Mouse (Mus musculus) gastrocnemius, adult 8-10 months (tissue): Measurements from ENCODE around the gene Pdzd7. TPM values are rescaled to one million over a fixed set of nuclear protein-coding genes. Genes with fewer than 3 reads are reported as not detected.

Experiments
- DNase-seq, 2 experiments: peaks; one replicate each; pipeline ENCODE4 v3.0.0; 2022; ENCODE audit warnings: low spot score in 2 of 2
- total RNA-seq, 4 experiments: library from RNA; stranded (reverse); gene quantifications; 2 replicates each; pipeline ENCODE4 v1.2.4; 2022

Pdzd7 gene
- total RNA-seq, 4 experiments from 2014 or later = 2.9 to 5.4 (median 4.1) TPM

GRCm38 (mm10) chr19:45030746-45031693, 14.5 kb downstream of the Pdzd7 start:
- peak; percentile 66 to 73 for DNase-seq

DNA sequence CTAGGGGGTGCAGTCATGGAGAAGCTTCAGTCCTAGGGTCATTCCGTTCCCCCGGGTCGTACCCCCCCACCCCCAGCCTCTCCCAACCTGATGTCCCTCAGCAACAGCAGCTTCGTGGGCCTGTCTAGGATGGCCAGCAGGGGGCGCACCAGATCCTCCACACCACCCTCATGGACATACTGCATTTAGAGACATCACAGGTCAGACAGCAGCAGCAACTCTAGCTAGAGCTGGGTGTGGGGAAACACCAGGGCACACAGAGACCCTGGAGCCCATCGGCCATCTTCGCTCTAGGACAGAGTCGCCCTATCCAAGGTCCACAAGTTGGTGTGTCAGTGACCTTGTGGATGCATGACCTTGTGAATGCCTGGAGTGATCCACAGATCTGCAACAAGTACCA, 15.4 kb downstream of the Pdzd7 start:
- DNase-seq = peak; percentile 51 to 62

DNA sequence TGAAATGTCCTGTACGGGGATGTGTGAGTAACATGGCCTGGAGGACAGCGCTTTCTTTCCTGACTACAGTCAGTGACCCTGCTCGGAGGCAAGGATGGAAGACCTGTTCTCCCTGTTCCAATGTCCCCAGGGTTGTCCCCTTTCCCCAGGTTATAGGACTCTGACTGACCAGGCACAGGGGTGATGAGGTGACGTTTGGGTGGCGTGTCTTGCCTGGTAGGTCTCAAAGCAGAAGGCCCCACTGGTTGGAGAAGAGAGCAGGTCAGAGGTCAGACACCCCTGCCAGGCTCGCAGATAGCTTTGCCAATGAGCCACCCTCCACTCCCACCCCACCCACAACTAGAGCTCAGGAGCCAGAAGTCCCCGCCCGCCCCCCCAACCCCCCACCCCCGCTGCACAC, 15.9 kb downstream of the Pdzd7 start:
- no peak for DNase-seq

- no peak for DNase-seq
Measured at GRCm38 (mm10) chr19:45028746-45029145, 16.8 kb downstream of the Pdzd7 start.

- no peak for DNase-seq
Measured at GRCm38 (mm10) chr19:45027848-45028247, 17.7 kb downstream of the Pdzd7 start.

- DNase-seq = peak in 1 of 2 experiments; percentile 56
Measured at GRCm38 (mm10) chr19:45026958-45027670, 18.4 kb downstream of the Pdzd7 start.

DNA sequence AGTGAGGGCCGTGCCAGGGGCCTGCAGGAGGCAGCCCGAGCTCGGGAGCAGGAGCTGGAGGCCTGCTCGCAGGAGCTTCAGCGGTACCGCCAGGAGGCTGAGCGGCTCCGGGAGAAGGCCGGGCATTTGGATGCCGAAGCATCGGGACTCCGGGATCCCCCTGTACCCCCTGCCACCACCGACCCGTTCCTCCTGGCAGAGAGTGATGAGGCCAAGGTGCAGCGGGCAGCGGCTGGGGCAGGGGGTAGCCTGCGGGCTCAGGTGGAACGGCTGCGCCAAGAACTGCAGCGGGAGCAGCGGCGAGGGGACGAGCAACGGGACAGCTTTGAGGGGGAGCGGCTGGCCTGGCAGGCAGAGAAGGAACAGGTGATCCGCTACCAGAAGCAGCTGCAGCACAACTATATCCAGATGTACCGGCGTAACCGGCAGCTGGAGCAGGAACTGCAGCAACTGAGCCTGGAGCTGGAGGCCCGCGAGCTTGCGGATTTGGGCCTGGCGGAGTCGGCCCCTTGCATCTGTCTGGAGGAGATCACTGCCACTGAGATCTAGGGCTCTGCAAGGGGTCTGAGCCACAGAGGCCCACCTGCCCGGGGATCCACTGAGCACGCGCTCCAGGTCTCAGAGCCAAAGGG, 19.5 kb downstream of the Pdzd7 start:
- no peak for DNase-seq

- no peak for DNase-seq
Measured at GRCm38 (mm10) chr19:45024775-45025174, 20.7 kb downstream of the Pdzd7 start.

GRCm38 (mm10) chr19:45023993-45024392, 21.5 kb downstream of the Pdzd7 start:
- DNase-seq = no peak

GRCm38 (mm10) chr19:45021362-45021761, 24.2 kb downstream of the Pdzd7 start:
- no peak for DNase-seq

DNA sequence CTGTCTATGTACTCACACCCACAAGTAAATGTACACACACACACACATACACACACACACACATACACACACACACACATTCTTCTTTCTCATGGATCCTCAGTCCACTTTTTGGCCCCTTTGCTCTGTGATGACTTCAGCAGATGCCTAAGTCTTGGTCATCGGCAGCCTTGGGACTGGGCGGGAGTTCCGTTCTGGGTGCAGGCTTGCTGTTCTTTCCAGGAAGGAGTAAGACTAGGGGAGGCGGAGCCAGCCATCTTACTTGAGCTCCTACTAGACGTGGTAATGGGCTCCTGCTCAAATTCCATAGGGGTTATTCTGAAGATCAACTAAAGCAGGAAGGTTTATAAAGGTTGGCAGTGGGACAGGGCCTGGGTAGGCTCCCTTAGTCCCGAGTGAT, 25.2 kb downstream of the Pdzd7 start:
- peak; percentile 67 to 70 for DNase-seq

DNA sequence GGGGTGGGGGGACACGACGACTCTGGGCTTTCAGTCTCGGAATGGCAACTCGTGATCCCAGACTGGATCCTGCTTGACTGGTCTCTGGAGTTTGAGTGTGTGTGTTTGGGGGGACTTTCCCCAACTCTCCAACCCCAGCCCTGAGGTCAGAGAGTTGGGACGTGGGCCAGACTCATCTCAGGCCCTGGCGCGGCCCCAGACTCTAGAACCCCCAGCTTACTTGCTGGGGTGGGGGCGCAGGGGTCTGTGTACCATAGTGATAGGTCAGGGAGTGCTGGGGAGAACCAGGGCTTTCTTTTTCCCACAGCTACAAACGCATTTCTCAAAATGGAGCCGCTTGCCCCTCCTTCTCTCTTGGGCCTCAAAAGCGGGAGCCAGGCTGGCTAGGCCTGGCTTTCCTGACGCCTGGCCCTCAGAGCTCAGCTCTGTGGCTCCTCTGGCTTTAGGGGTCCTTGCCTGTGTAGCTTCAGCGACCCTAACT, 27.1 kb downstream of the Pdzd7 start:
- no peak for DNase-seq

- peak; percentile 86 for DNase-seq
Measured at GRCm38 (mm10) chr19:45017909-45018308, 27.6 kb downstream of the Pdzd7 start.

- DNase-seq = peak; percentile 80 to 84
Measured at GRCm38 (mm10) chr19:45017216-45017771, 28.2 kb downstream of the Pdzd7 start.

DNA sequence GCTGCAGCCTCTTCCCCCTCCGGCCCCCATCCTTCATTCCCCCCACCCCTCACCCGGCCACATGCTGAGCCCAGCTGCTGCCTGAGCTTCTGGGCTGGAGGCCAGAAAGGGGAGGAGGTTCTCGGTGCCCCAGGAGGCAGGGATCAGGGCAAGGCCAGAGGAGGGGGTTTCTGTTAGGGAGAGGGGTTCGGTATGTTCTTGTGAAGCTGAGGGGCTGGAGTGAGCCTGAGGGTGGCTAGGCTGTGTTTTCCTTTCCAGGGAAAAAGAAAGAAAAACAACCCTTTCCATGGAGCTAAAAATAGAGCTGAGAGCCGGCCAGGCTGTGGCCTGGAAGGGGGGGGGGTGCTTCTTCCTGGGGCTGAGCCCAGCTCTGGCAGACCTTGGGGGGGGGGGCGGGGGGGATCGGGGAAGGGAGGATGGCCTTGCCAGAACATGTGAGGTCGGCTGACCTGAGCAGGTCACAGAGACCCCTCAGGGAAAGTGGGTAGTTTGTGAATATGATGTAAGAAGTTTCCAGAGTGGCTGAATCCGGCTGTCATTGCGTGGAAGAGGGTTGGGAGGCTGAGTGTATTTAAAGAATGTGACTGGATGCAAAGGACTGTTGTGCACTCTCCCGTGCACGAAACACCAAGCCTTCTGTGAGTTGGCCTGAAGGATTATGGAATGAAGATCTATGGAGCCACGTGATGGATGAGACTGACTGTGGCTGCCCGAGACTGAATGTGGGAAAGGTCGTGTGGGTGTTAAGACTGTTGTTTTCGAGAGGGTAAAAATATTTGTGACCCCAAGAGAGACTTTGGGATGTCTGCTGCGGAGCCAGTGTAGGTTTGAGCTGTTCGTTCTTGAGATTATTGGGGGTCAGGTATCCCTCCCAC, 28.9 kb downstream of the Pdzd7 start:
- DNase-seq = peak; percentile 75 to 84

- peak; percentile 59 to 67 for DNase-seq
Measured at GRCm38 (mm10) chr19:45015518-45016281, 29.8 kb downstream of the Pdzd7 start.

DNA sequence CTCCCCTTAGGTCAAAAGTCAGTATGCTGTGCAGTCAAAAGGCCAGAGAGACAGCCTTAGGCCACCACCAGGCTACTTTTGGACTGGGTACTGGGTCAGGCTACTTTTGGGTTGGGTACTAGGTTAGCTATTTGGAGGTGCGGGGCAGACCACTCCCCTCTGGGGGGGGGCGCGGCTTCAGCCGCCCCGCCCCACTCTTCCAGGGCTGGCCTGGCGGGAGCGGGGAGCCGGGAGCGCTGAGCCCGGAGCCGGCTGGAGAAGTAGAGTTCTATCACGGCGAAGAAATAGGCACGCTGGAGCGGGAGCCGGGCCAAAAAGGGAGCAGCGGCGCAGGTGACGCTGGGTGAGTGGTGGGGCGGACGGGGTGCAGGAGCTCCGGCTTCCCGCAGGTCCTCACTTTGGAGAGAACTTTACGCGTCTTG, 30.5 kb downstream of the Pdzd7 start:
- DNase-seq = peak; percentile 71 to 81

DNA sequence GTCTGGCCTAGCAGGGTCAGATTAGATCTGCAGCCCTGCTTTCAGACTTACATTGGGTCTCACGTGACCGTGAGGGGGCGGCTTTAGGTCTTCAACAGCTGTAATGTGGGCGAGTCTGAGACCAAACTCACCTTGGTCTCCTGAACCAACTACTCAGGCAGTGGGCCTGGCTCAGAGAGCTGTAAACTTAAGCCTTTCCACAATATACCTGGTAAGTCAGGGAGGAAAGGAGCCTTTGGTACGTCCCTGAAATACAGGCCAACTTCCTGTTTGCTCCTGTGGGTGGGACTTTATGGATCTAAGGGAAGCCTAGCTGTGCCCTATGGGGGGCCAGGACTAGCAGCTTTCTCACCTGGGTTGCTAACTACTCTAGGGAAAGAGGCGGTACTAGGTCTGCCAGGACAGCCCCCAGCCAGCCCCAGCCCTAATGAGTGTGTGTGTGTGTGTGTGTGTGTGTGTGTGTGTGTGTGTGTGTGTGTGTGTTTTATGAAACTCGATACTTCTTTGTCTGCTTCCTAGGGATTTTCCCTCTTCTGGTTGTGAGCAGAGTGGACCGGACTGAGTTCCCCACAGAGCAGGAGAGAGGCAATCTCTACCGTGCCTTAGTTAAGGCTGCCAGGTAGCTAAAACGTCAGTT, 31.1 kb downstream of the Pdzd7 start, which contains the start of gene Lzts2:
Gene Lzts2, plus strand, starts transcription at position 80 of the 637 bp plus-strand sequence.
- no peak for DNase-seq
